Mouse (Mus musculus): ENCODE results near the gene Hoxa5.

Hoxa5 gene

GRCm38 (mm10) chr6:52239625-52240388 lies 35.4 kb upstream of the Hoxa5 start:
- no peak for DNase-seq

- DNase-seq: no peak
These were observed 34.6 kb upstream of the Hoxa5 start for GRCm38 (mm10) chr6:52238976-52239375.

GRCm38 (mm10) chr6:52238155-52238545 lies 33.8 kb upstream of the Hoxa5 start:
- no peak for DNase-seq

DNA sequence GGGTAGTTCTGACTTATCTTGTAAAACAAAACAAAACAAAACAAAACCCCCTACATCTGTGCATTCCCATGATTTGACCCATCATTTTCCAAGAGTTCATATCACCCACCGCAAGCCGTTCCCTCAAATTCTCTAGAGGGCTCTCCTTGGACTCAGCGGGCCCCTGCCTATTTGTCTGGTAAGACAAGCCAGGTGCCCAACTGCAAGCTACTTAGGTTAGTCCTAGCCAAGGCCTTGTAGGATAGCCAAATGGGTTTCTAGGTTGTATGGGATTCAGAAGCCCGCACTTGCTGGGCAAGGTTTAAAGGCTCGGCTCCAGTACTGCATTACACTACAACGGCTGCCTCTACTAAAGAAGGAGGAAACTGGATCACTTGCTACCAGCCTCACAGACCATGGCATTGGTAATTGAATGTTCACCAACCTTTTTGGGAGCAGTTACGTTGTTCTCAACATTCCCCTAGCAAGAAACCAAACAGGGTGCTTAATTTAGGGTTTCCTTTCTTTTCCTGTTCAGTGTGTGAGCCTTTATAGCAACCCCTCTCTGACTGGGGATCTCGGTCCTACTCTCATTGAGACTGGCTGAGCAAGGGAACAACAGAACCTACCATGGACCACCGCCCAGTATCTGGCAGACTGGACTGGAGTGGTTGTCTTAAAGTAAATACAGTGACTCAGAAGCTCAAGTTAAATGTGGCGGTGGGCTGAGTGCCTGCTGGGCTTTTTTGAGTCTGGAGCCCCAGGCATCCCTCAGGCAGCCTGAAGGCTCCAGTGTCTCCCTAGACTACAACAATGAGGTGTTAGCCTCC lies 33.2 kb upstream of the Hoxa5 start:
- DNase-seq: no peak

- no peak for DNase-seq
These were observed 32.4 kb upstream of the Hoxa5 start for GRCm38 (mm10) chr6:52236806-52237205.

- no peak for DNase-seq
These were observed 31.5 kb upstream of the Hoxa5 start for GRCm38 (mm10) chr6:52235866-52236265.

DNA sequence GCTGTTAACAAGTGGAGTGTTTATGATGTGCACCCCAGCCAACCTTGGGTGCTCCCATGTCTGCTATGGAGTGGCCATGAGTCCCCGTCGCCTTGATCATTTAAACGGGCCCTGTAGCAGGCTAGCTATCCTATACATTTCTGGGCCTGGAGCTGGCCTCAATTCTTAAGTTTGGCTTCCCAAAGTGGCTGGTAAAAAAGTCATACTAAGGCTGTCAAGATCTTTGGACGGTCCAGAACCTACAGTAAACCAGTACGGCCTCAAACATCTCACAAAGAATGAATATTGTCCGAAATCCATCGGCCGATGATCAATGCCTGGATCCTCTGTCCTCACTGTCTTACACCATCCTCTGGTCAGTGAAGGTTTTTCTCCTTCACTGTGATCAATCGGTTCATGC lies 30.9 kb upstream of the Hoxa5 start:
- no peak for DNase-seq

DNA sequence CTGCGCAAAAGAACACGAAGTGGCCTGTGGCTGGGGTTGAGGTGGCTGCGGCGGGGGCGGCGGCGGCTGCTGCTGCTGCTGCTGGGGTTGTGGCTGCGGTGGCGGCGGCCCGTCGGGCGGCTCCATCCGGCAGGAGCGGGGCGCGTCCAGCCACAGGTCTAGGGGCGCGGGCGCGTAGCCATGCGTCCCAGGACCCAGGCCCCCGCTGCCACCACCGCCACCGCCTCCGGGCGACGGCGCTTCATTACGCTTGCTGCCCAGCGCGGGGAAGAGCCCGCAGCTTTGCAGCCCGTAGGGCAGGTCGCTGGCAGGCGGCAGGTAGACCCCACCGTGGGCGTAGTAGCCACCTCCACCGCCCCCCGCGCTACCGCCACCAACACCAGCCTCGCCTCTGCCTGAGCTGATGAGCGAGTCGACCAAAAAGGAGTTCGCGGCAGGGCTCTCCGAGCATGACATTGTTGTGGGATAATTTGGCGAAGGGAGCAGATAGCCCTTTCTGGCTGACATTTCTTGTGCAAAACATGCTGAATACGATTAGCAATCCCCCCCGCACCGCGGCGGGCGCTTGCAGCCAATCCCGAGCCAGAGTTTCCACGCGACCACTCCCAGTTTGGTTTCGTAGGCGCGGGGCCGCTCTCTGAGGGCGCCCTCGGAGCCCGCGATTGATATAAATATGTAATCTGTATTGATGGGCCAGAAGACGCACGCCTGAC lies 30.2 kb upstream of the Hoxa5 start:
- DNase-seq: no peak

GRCm38 (mm10) chr6:52233546-52234427 lies 29.4 kb upstream of the Hoxa5 start:
- no peak for DNase-seq

- no peak for DNase-seq
These were observed 28.7 kb upstream of the Hoxa5 start for GRCm38 (mm10) chr6:52232984-52233545.

DNA sequence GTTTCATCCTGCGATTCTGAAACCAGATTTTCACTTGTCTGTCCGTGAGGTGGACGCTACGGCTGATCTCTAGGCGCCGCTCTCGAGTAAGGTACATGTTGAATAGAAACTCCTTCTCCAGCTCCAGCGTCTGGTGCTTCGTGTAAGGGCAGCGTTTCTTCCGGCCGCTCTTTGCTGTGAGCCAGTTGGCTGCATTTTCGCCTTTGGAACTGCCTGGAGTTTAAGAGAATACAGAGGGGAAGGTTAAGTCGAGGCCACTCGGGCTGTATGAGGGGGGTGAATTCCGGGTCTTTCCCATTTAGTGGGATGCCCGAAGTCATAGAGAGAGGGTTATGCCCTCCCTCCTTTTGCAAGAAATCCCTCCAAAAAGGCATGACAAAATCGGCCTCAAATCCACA lies 28.2 kb upstream of the Hoxa5 start:
- no peak for DNase-seq

DNA sequence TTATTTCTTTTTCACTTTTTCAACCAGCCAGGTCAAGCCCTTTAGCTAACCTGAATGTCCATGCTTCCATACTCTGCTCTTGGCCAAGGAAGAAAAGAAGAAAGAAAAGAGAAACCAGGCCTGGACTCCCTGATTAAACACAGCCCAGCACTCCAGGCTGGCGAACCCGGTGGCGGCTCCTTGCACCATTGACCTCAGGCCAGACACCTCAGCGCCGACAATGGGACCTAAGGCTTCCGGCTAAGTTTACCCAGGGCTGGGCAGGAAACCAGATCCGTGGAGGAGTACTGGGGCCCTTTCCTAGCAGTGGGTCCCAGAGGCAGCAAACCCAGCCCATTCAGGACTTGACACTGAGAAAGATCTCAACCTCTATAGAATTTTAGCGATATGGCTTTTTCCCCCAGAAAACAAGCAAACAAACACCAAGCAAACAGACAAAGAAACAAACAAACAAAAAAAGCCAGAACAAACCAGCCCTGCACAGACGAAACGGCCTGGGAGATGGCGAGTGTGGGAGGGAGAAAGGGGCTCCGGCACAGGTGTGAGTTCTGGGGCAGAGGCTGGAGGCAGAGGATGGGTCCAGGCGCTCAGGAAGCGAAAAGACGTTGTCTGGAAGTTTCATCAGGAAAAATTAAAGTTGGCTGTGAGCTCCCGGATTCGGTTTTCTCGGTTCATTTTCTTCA lies 27.6 kb upstream of the Hoxa5 start:
- DNase-seq: no peak

DNA sequence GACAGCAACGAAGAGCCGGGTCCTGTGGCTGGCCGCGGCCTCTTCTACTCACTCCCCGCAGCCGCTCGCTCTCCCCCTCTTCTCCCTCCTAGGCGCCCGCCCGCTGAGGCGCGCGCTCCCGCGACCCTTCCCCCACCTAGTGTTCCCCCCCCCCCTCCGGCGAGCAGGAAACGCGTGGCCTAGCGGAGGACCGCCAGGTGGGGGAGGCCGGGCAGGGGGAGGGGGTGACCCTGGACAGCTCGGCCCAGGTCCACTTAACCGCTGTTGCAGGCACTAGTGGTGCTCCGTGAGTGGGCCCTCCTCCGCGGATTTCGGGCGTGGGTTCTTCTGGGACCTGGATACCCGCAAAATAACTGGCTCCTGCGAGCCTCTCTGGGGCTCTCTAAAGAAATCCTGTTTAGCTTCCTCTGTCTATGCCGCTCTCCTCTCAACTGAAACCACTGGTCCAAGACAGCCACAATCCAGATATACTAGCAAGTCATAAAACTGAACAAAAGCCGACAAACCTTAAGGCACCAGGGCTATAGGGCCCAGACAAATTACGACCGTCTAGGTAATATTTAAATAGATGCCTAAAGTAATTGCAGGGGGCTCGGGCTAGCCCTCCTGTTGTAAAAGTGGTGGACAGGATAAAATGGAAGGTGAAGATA lies 26.3 kb upstream of the Hoxa5 start, which contains the start of gene Hoxa9:
Gene Hoxa9 (minus strand): TSS at position 574 of the 650 bp plus-strand sequence.
- DNase-seq: no peak

DNA sequence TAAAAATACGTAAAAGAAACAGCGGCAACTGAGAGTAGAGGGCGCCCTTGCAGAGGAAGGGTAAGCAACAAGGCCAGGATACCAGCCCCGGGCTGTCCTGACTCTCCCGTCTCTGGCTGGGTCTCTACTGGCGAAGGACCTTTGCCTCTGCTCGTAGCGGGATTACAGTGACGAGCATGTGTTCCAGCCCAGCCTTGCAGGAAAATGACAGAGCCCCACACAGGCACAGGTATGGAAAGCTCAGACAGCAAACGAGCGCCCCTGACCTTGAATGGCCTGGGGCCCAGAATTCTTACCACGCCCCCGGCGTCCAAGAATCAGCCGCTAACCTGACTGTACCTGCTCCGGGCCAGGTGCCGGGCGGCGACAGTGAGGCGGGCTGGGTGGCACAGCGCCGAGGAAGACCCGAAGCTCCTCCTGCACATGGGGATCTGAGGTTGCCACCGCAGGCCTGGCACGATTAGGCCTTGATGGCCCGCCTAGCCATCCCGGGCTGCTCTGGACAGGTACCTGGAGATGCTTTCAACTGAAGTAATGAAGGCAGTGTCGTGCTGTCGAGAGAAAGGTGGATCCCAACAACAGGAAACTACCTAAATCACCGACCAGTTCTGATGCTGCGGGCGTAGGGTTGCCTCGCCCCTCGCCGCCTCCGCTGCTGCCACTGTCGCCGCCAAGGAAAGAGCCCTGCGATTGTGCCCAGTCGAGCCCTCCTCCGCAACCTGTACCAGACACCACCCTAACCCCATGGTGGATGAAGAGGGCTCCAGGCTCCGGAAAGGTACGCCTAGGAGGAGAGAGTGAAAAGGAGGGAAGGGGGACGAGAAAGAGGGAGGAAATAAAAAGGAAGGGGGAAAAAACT lies 25.4 kb upstream of the Hoxa5 start:
- DNase-seq: no peak

- no peak for DNase-seq
These were observed 24.4 kb upstream of the Hoxa5 start for GRCm38 (mm10) chr6:52228475-52229465.

DNA sequence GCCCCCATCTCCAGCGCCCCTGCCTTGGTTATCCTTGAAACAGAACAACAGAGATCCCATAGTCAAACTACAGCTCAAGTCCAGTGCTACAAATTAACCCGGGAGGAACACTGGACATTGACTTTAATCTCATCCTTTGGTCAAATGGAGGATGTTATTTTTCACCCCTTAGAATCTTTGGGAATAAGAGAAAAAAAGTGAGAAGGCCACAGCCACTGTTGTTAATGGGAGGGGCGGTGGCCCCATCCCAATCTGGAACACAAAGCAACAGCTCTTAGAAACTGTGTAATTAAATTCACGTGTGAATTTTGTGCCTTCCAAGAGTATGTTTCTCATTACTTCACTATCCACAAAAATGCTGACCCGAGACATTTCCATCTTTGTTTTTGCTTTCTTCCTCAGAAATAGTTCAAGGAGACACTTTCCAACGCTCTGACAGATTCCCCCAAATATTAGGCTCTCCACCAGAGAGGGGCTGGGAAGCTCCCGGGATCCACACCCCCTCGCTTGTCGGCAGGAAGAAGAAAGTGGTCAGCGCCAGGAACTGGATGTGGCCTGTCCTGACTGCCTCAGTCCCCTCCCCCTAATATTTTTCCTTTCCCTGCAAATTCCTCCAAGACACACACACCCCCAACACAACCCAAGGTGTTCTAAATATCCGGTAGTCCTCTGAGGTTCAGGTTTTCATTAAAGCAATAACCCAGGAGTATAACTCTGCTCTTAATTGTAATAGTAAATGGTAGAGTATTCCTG lies 23.3 kb upstream of the Hoxa5 start:
- no peak for DNase-seq

- DNase-seq: no peak
These were observed 22.3 kb upstream of the Hoxa5 start for GRCm38 (mm10) chr6:52226569-52227257.

Data from cerebellum, adult 9-10 months (tissue).